Mouse (Mus musculus) heart, embryonic 11.5 days (tissue): Measurements from ENCODE around the gene Ccdc14. TPM values are rescaled to one million over a fixed set of nuclear protein-coding genes. Genes with fewer than 3 reads are reported as not detected.
A peak's percentile ranks its signal among the peaks of the same experiment; 100 is the strongest.

ENCODE experiments used
- ATAC-seq: fragments of 200-750 bp; cut with Nextera tagmentation; replicated peaks from 2 replicates; pipeline ENCODE4 v1.8.0; 2017; ENCODE audit warnings: moderate library complexity; ENCODE audit not compliant: insufficient number of reproducible peaks, low FRiP score, low TSS enrichment
- H3K27ac ChIP-seq: fragments of 300-500 bp; sonication (generic); 2 replicates; pipeline ENCODE4 v1.5.1; 2014; ENCODE audit warnings: mild to moderate bottlenecking, low read depth, low read length
- H3K27me3 ChIP-seq: fragments of 300-500 bp; sonication (generic); 2 replicates; pipeline ENCODE4 v1.6.1; 2014; ENCODE audit warnings: mild to moderate bottlenecking, low read length, mixed read lengths; ENCODE audit not compliant: control insufficient read depth, insufficient read depth
- H3K36me3 ChIP-seq: fragments of 300-500 bp; sonication (generic); 2 replicates; pipeline ENCODE4 v1.6.1; 2014; ENCODE audit warnings: mild to moderate bottlenecking, low read length, moderate library complexity, mixed read lengths; ENCODE audit not compliant: control insufficient read depth, insufficient read depth
- H3K4me1 ChIP-seq: fragments of 300-500 bp; sonication (generic); 2 replicates; pipeline ENCODE4 v1.6.1; 2014; ENCODE audit warnings: low read length; ENCODE audit not compliant: control insufficient read depth, insufficient read depth
- H3K4me2 ChIP-seq: fragments of 300-500 bp; sonication (generic); 2 replicates; pipeline ENCODE4 v1.6.1; 2014; ENCODE audit warnings: mild to moderate bottlenecking, moderate library complexity
- H3K4me3 ChIP-seq: fragments of 300-500 bp; sonication (generic); 2 replicates; pipeline ENCODE4 v1.5.1; 2014; ENCODE audit warnings: low read depth, low read length
- H3K9ac ChIP-seq: fragments of 300-500 bp; sonication (generic); 2 replicates; pipeline ENCODE4 v1.6.1; 2014; ENCODE audit warnings: mild to moderate bottlenecking, low read depth, low read length, moderate library complexity
- H3K9me3 ChIP-seq: fragments of 300-500 bp; sonication (generic); replicated peaks from 2 replicates; pipeline ENCODE4 v1.6.1; 2016; ENCODE audit warnings: low read length; ENCODE audit not compliant: control insufficient read depth
- WGBS: fragments of 180-500 bp; shearing (Covaris S2); extraction: QIAGEN DNeasy Blood & Tissue Kit; methylation state at CpG from one replicate; pipeline ENCODE4 v1.1.7; 2014; ENCODE audit not compliant: insufficient replicate concordance; 5-methylcytosine and 5-hydroxymethylcytosine counted together
- polyA plus RNA-seq: library from polyadenylated mRNA; unstranded; fragments of >200 nt; fragmentation: Nextera tagmentation; extraction: Ambion mirVana; gene quantifications from 2 replicates; pipeline ENCODE4 v1.2.1, GENCODE M21; 2014

The Ccdc14 gene
- polyA plus RNA-seq, 1 experiment from 2014 or later = 9.5 TPM

- 84% methylated on average over 4 of the region's 4 CpGs for WGBS
- Histone ChIP-seq H3K36me3 (no peaks in the 10 kb centered on the region), H3K4me2 (no peak overlapping the region), H3K4me1 (no peaks in the 10 kb centered on the region), H3K27me3 (no peaks in the 10 kb centered on the region), H3K9me3 (no peaks in the 10 kb centered on the region), H3K9ac (no peak overlapping the region), H3K27ac (no peak overlapping the region), H3K4me3 (no peak overlapping the region)
- ATAC-seq = no peak
Observed at GRCm38 (mm10) chr16:34738656-34739233, 48.3 kb downstream of the Ccdc14 start.

GRCm38 (mm10) chr16:34742930-34743329 lies 52.5 kb downstream of the Ccdc14 start:
- no peaks in the 10 kb centered on the region for H3K36me3 ChIP-seq
- H3K4me1 ChIP-seq = no peaks in the 10 kb centered on the region; the same call in 1 of the 2 replicates
- ATAC-seq = no peak
- peaks cover 11% of the 10 kb centered on the region for H3K27me3 ChIP-seq
- H3K9me3 ChIP-seq = no peaks in the 10 kb centered on the region
- 30% methylated on average over 2 of the region's 2 CpGs for WGBS
- no peak overlapping the region for H3K27ac ChIP-seq
- no peak overlapping the region for H3K9ac ChIP-seq
- no peak overlapping the region for H3K4me3 ChIP-seq
- H3K4me2 ChIP-seq = no peak overlapping the region

GRCm38 (mm10) chr16:34745065-34745585 lies 54.7 kb downstream of the Ccdc14 start, which contains the start of gene Mylk:
Gene Mylk (plus strand): TSS chr16:34745210.
- under 1% methylated on average over 48 of the region's 48 CpGs for WGBS
- peaks cover 11% of the 10 kb centered on the region for H3K27me3 ChIP-seq
- H3K4me2 ChIP-seq = peak within 1 kb of the TSS; percentile 86
- peak within 1 kb of the TSS; percentile 65; the same call in 1 of the 2 replicates for H3K9ac ChIP-seq
- no peaks in the 10 kb centered on the region for H3K9me3 ChIP-seq
- no peaks in the 10 kb centered on the region; the same call in 1 of the 2 replicates for H3K4me1 ChIP-seq
- ATAC-seq = peak; percentile 81
- peak within 1 kb of the TSS; percentile 51 for H3K4me3 ChIP-seq
- no peak within 1 kb of the TSS for H3K27ac ChIP-seq
- no peaks in the 10 kb centered on the region for H3K36me3 ChIP-seq

GRCm38 (mm10) chr16:34748081-34748720 lies 57.8 kb downstream of the Ccdc14 start:
- Histone ChIP-seq H3K27me3 (peaks cover 11% of the 10 kb centered on the region), H3K9me3 (no peaks in the 10 kb centered on the region), H3K4me3 (no peak overlapping the region), H3K9ac (no peak overlapping the region), H3K4me2 (no peak overlapping the region), H3K4me1 (no peaks in the 10 kb centered on the region; the same call in 1 of the 2 replicates), H3K27ac (no peak overlapping the region), H3K36me3 (no peaks in the 10 kb centered on the region)
- WGBS = 26% methylated on average over 11 of the region's 11 CpGs
- ATAC-seq = no peak

- 74% methylated on average over 4 of the region's 4 CpGs for WGBS
- Histone ChIP-seq H3K4me2 (no peak overlapping the region), H3K4me1 (no peaks in the 10 kb centered on the region; the same call in 1 of the 2 replicates), H3K27me3 (peaks cover 8% of the 10 kb centered on the region), H3K36me3 (no peaks in the 10 kb centered on the region), H3K9me3 (no peaks in the 10 kb centered on the region), H3K9ac (no peak overlapping the region), H3K4me3 (no peak overlapping the region), H3K27ac (no peak overlapping the region)
- no peak for ATAC-seq
Observed at GRCm38 (mm10) chr16:34749536-34749935, 59.1 kb downstream of the Ccdc14 start.

- WGBS = 71% methylated on average over 3 of the region's 3 CpGs
- no peaks in the 10 kb centered on the region for H3K9me3 ChIP-seq
- H3K27ac ChIP-seq = no peak overlapping the region
- no peak for ATAC-seq
- H3K4me2 ChIP-seq = no peak overlapping the region
- no peaks in the 10 kb centered on the region for H3K36me3 ChIP-seq
- no peak overlapping the region for H3K4me3 ChIP-seq
- no peak overlapping the region for H3K9ac ChIP-seq
- no peaks in the 10 kb centered on the region; the same call in 1 of the 2 replicates for H3K27me3 ChIP-seq
- no peaks in the 10 kb centered on the region for H3K4me1 ChIP-seq
Observed at GRCm38 (mm10) chr16:34752026-34752425, 61.6 kb downstream of the Ccdc14 start.

GRCm38 (mm10) chr16:34752977-34753376 lies 62.6 kb downstream of the Ccdc14 start:
- Histone ChIP-seq H3K9ac (no peak overlapping the region), H3K9me3 (no peaks in the 10 kb centered on the region), H3K4me3 (no peak overlapping the region), H3K27ac (no peak overlapping the region), H3K4me1 (no peaks in the 10 kb centered on the region), H3K36me3 (no peaks in the 10 kb centered on the region), H3K27me3 (no peaks in the 10 kb centered on the region), H3K4me2 (no peak overlapping the region)
- WGBS = 80% methylated on average over 3 of the region's 3 CpGs
- ATAC-seq = no peak

GRCm38 (mm10) chr16:34756991-34757390 lies 66.6 kb downstream of the Ccdc14 start:
- no peaks in the 10 kb centered on the region for H3K4me1 ChIP-seq
- no peak overlapping the region for H3K4me2 ChIP-seq
- ATAC-seq = no peak
- no peak overlapping the region for H3K27ac ChIP-seq
- H3K4me3 ChIP-seq = no peak overlapping the region
- WGBS = 73% methylated on average over 7 of the region's 7 CpGs
- H3K36me3 ChIP-seq = no peaks in the 10 kb centered on the region
- H3K9me3 ChIP-seq = no peaks in the 10 kb centered on the region
- H3K9ac ChIP-seq = no peak overlapping the region
- H3K27me3 ChIP-seq = no peaks in the 10 kb centered on the region
